Mouse (Mus musculus) small intestine, adult 2 months (tissue): ENCODE measurements around the gene Cdh23. TPM values are rescaled to one million over a fixed set of nuclear protein-coding genes. Genes with fewer than 3 reads are reported as not detected.

Experiments
- H3K27ac ChIP-seq: fragments of 200-500 bp; 2 replicates; pipeline ENCODE4 v1.5.1; 2012; ENCODE audit warnings: low read depth, low read length, control low read depth, inconsistent platforms; ENCODE audit not compliant: insufficient read depth
- H3K27me3 ChIP-seq: fragments of 200-500 bp; 2 replicates; pipeline ENCODE4 v1.6.1; 2012; ENCODE audit warnings: mild to moderate bottlenecking, moderate library complexity, low read length, inconsistent platforms; ENCODE audit not compliant: control insufficient read depth, insufficient read depth
- H3K36me3 ChIP-seq: fragments of 200-500 bp; 2 replicates; pipeline ENCODE4 v1.6.1; 2012; ENCODE audit warnings: mild to moderate bottlenecking, low read length, control low read depth, inconsistent platforms; ENCODE audit not compliant: control insufficient read depth, insufficient read depth
- H3K4me1 ChIP-seq: fragments of 200-500 bp; 2 replicates; pipeline ENCODE4 v1.6.1; 2012; ENCODE audit warnings: low read length, inconsistent platforms, mixed read lengths; ENCODE audit not compliant: control insufficient read depth, insufficient read depth, insufficient read length
- H3K4me3 ChIP-seq: fragments of 200-500 bp; 2 replicates; pipeline ENCODE4 v1.5.1; 2012; ENCODE audit warnings: low read depth, mild to moderate bottlenecking, control low read depth, inconsistent platforms, low read length, moderate library complexity
- CTCF ChIP-seq: fragments of 200-500 bp; IDR thresholded peaks from 2 replicates; pipeline ENCODE4 v1.5.1; 2012; ENCODE audit warnings: low read depth, mild to moderate bottlenecking, control low read depth, inconsistent platforms, low read length, moderate library complexity, mixed read lengths; ENCODE audit not compliant: insufficient replicate concordance, insufficient read length; ENCODE audit errors: extremely low read depth
- POLR2A ChIP-seq: fragments of 200-500 bp; IDR thresholded peaks from 2 replicates; pipeline ENCODE4 v1.6.1; 2012; ENCODE audit warnings: low read depth, mild to moderate bottlenecking, control low read depth, inconsistent platforms, low read length, moderate library complexity
- WGBS: fragments of 180-500 bp; shearing (Covaris S2); methylation state at CpG from one replicate; pipeline ENCODE4 v1.1.7; 2018; 5-methylcytosine and 5-hydroxymethylcytosine counted together
- polyA plus RNA-seq: library from polyadenylated mRNA; depleted of rRNA; stranded (reverse); fragments of >200 nt; gene quantifications from 2 replicates; pipeline ENCODE4 v1.2.3, GENCODE M21; 2012

Cdh23 gene
- polyA plus RNA-seq, 1 experiment, result 0.35 TPM

DNA sequence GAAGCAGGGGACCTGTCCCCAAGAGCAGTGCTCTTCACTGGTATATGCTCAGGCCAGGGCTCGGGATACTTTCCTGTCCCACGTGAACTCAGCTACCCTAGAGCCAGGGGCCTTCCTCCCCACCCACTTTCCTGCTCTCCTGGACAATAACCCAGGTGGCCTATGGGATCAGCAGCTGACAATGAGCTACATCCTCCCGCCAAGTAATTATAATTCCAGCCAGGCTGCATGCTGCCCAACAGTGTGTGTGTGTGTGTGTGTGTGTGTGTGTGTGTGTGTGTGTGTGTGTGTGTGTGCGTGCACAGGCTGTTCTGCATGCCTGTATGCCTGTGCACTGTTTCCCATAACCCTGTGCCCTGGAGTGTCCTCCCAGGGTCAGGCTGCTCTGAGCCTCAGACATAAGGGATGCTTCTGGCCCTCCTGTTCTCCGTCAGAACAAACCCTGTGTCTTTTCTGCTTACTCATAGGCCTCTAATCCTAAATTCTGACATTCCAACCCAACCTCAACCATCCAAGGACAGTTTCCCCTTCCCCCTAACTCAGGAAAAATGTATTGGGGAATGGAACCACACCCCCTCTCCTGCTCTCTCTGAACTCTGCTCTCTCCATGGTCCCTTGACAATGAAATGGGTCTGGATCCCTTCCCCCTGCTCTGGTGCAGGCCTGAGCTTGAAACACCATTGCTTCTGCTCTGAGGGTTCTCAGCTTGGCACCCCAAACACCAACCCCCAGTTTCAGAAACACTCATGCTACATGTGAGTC is 342.9 kb downstream of the Cdh23 start:
- 65% methylated on average over 5 of the region's 5 CpGs for WGBS
- no peaks in the 10 kb centered on the region for H3K36me3 ChIP-seq
- TF ChIP-seq POLR2A (no peak), CTCF (no peak)

DNA sequence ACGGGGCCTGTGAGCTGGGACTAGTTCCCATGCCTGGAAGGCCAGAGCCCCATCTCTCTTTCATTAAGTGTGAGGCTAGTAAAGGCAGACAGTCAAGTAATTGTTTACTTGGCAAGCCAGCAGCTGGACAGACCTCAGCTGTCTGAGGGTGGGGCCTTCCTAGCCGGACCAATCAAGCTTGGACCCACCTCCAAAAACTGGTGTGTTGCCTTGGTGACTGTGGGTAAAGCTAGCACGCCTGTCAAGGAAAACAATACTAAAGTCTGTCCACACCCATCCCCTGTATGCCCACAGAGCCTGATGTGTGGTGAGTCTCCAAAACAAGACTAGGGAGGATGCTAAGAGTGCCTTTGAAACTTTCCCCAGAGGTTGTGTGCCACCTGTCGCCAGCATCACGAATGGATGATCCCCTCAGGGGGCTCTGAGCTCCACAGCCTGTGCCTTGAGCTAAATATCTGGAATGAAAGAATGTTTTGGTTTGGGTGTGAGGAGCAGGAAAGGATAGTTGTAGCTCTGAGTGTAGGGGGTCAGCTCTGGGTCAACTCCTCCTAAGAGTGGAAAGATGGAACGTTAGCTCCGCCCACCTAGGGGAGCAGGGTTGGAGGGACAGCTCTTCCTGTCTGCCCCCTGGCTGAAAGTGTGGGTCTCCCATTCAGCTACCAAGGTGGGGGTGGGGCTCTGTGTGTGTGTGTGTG is 344.4 kb downstream of the Cdh23 start:
- H3K27ac ChIP-seq, result peak overlapping the region; percentile 89
- no peak overlapping the region for H3K4me3 ChIP-seq
- no peaks in the 10 kb centered on the region for H3K36me3 ChIP-seq
- H3K27me3 ChIP-seq, result no peaks in the 10 kb centered on the region
- TF ChIP-seq POLR2A (no peak), CTCF (no peak)
- peaks cover 30% of the 10 kb centered on the region for H3K4me1 ChIP-seq
- WGBS, result 20% methylated on average over 7 of the region's 7 CpGs

More for the DNA sequence above, 342.9 kb downstream of the Cdh23 start:
- 0 out of 2 replicates have a peak overlapping the region, but pooled peaks have one; percentile 20 for H3K27ac ChIP-seq
- no peak overlapping the region for H3K4me3 ChIP-seq
- peaks cover 23% of the 10 kb centered on the region for H3K4me1 ChIP-seq
- no peaks in the 10 kb centered on the region for H3K27me3 ChIP-seq

DNA sequence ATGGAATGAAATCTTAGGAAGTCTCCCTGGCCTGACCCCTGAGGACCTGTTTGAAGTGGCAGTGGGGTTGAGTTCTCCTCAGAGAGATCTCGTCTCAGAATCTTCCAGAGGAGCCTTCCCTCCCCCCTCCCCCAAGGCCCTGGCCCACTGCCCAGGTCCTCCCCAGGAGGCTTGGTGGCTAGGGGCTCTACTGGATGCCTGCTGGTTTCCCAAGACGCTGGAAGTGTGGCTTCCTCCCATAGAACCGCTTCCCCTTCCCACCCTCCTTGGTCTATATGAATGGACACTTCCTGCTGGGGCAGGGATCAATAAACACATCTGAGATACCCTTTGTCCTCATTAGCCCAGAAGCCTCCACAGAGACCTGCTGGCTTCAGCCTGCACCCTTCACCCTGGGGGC is 345.0 kb downstream of the Cdh23 start:
- Histone ChIP-seq H3K27ac (peak overlapping the region; percentile 89), H3K4me1 (peaks cover 35% of the 10 kb centered on the region), H3K27me3 (no peaks in the 10 kb centered on the region), H3K4me3 (peak overlapping the region; percentile 30; the same call in 1 of the 2 replicates), H3K36me3 (no peaks in the 10 kb centered on the region)
- WGBS, result 12% methylated on average over 3 of the region's 3 CpGs
- no peak for TF ChIP-seq POLR2A
- TF ChIP-seq CTCF, result no peak

DNA sequence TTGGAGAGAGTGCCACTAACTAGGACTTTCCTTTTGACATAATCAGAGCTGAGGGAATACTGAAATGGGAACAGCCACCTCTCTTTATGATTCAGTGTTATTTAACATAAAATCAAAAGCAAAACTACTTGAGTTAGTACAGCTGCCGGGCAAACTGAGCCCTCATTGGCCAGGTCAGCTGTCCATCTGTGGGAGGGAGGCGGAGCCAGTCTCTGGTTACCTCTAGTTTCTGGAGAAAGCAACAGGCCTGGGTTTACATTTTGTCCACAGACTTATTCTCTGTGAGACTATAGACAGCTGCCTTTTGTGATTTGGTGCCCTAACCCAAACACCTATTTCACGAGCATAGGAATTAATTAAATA is 345.5 kb downstream of the Cdh23 start:
- WGBS, result 3% methylated on average over 3 of the region's 3 CpGs
- H3K27ac ChIP-seq, result peak overlapping the region; percentile 89
- H3K4me1 ChIP-seq, result peaks cover 36% of the 10 kb centered on the region
- TF ChIP-seq POLR2A (no peak), CTCF (no peak)
- H3K36me3 ChIP-seq, result no peaks in the 10 kb centered on the region
- H3K27me3 ChIP-seq, result no peaks in the 10 kb centered on the region
- H3K4me3 ChIP-seq, result no peak overlapping the region

DNA sequence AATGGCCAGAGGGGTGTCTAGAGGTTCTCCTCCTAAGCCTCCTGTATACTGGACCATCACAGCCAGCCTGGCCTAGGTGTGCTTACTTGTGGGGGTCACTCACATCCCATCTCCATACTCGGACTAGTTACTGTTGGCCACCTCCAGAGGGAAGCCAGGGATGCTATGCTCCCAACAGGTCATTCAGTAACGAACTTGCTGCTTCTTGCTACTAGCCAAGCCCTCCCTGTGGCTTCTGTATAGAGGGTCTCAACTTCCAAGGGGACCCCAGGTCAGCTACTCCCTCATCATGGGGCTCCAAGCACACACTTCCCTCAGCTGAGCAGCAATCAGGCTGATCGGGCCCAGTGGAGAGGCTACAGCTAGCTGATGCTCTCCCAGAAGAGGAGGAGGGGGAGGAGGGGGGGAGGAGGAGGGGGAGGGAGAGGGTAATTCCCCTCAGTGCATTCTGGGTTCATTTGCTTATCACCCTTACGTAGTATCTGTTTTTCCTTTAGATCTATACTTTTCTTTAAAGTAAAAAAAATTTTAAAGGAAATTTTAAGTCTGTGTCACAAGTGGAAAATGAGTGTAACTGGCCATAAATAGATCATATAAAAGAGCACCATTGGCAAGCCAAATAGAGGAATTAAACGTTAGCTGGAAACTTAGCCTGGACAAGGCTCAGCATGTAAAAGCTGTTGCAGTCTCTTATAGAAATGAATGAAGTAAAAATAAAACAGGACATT is 346.0 kb downstream of the Cdh23 start:
- H3K27ac ChIP-seq, result peak overlapping the region; percentile 91
- H3K27me3 ChIP-seq, result no peaks in the 10 kb centered on the region
- H3K36me3 ChIP-seq, result no peaks in the 10 kb centered on the region
- H3K4me1 ChIP-seq, result peaks cover 34% of the 10 kb centered on the region
- 48% methylated on average over 5 of the region's 5 CpGs for WGBS
- TF ChIP-seq CTCF (no peak), POLR2A (no peak)
- H3K4me3 ChIP-seq, result no peak overlapping the region

DNA sequence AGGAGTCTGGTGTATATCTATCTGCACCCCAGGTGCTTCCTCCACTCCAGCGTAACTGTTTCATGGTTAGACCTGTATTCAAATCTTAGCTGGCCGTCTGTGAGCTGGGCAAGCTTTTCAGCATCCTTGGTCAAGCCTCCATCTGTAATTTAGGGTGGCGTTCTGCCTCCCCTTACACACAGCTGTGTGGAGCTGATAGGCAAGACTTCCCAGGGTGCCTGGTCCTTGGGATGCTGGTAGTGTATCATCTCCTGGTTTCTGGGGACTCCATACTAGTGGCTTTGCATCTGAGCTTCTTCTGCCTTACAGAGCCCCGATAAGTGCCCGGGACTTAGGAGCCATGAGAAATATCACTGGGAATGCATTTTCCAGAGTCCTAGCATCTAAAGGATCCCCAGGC is 346.6 kb downstream of the Cdh23 start:
- Histone ChIP-seq H3K4me3 (peak overlapping the region; percentile 8; the same call in 1 of the 2 replicates), H3K36me3 (no peaks in the 10 kb centered on the region), H3K27ac (peak overlapping the region; percentile 91), H3K4me1 (peaks cover 31% of the 10 kb centered on the region), H3K27me3 (no peaks in the 10 kb centered on the region)
- TF ChIP-seq CTCF (no peak), POLR2A (no peak)
- 89% methylated on average over 5 of the region's 5 CpGs for WGBS

DNA sequence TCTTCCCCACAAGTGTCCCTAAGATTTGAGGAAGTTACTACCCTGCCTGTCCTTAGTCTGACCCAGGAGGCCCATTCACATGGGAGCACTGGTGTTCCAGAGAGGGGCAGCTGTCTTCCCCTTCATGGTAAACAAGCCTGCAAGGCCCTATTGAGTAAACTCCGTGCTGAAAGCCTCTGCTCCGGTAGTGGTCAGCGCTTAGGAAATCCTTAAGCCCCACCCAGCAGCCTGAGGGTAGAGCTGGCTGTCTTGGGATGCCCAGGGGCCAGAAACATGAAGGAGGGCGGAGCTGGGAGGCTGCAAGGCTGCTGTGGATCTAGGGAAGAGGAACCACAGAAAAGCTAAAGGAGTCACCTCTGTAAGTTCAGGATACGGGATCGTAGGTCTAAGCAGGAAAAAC is 347.2 kb downstream of the Cdh23 start:
- H3K4me3 ChIP-seq, result peak overlapping the region; percentile 72
- TF ChIP-seq POLR2A (no peak), CTCF (no peak)
- peak overlapping the region; percentile 91 for H3K27ac ChIP-seq
- no peaks in the 10 kb centered on the region for H3K36me3 ChIP-seq
- peaks cover 30% of the 10 kb centered on the region for H3K4me1 ChIP-seq
- H3K27me3 ChIP-seq, result no peaks in the 10 kb centered on the region
- WGBS, result 57% methylated on average over 6 of the region's 6 CpGs
